Mouse (Mus musculus) liver, postnatal 0 days (tissue): ENCODE data around the gene Sema5a. TPM values are rescaled to one million over a fixed set of nuclear protein-coding genes. Genes with fewer than 3 reads are reported as not detected.
"Not testable (repeated sequence)": the region's sequence is repeated elsewhere in the genome, so short reads cannot be mapped to it uniquely, and the experiment has no call there.

Experiments used
- ATAC-seq: fragments of 200-750 bp; cut with Nextera tagmentation; 2 replicates; pipeline ENCODE4 v1.8.0; 2017; ENCODE audit warnings: mild to moderate bottlenecking, moderate library complexity
- DNase-seq: peaks from one replicate; pipeline ENCODE4 v3.0.0-alpha.2; 2016
- H3K27ac ChIP-seq: fragments of 300-500 bp; sonication (generic); 2 replicates; pipeline ENCODE4 v1.5.1; 2014; ENCODE audit warnings: antibody characterized with exemption, moderate library complexity, mild to moderate bottlenecking, low read depth
- H3K27me3 ChIP-seq: fragments of 300-500 bp; sonication (generic); 2 replicates; pipeline ENCODE4 v1.6.1; 2014; ENCODE audit warnings: low read length, control low read depth, mixed read lengths; ENCODE audit not compliant: insufficient read depth
- H3K36me3 ChIP-seq: fragments of 300-500 bp; sonication (generic); replicated peaks from 2 replicates; pipeline ENCODE4 v1.6.1; 2014; ENCODE audit warnings: mild to moderate bottlenecking, control low read depth, low read length, moderate library complexity, mixed read lengths; ENCODE audit not compliant: insufficient read depth
- H3K4me1 ChIP-seq: fragments of 300-500 bp; sonication (generic); 2 replicates; pipeline ENCODE4 v1.6.1; 2014; ENCODE audit warnings: antibody characterized with exemption, mild to moderate bottlenecking, control low read depth; ENCODE audit not compliant: insufficient read depth
- H3K4me2 ChIP-seq: fragments of 300-500 bp; sonication (generic); 2 replicates; pipeline ENCODE4 v1.6.1; 2014; ENCODE audit warnings: low read depth, mild to moderate bottlenecking, low read length, moderate library complexity, mixed read lengths
- H3K4me3 ChIP-seq: fragments of 300-500 bp; sonication (generic); 2 replicates; pipeline ENCODE4 v1.5.1; 2014; ENCODE audit warnings: low read depth, low read length
- H3K9ac ChIP-seq: fragments of 300-500 bp; sonication (generic); replicated peaks from 2 replicates; pipeline ENCODE4 v1.6.1; 2014; ENCODE audit warnings: mild to moderate bottlenecking, moderate library complexity
- H3K9me3 ChIP-seq: fragments of 300-500 bp; sonication (generic); 2 replicates; pipeline ENCODE4 v1.6.1; 2016; ENCODE audit warnings: mild to moderate bottlenecking, control low read depth, low read length, mixed read lengths
- CTCF ChIP-seq: sonication (generic); IDR thresholded peaks from 2 replicates; pipeline ENCODE4 v1.5.1; 2016; ENCODE audit warnings: antibody characterized with exemption, low read depth
- EP300 ChIP-seq: IDR thresholded peaks from 2 replicates; pipeline ENCODE4 v1.6.1; 2016; ENCODE audit warnings: antibody characterized with exemption, low read depth, mild to moderate bottlenecking
- WGBS: fragments of 180-500 bp; shearing (Covaris S2); extraction: QIAGEN DNeasy Blood & Tissue Kit; methylation state at CpG from one replicate; pipeline ENCODE4 v1.1.7; 2014; ENCODE audit not compliant: insufficient replicate concordance; 5-methylcytosine and 5-hydroxymethylcytosine counted together
- polyA plus RNA-seq: library from polyadenylated mRNA; unstranded; fragments of >200 nt; fragmentation: Nextera tagmentation; extraction: Ambion mirVana; gene quantifications from 2 replicates; pipeline ENCODE4 v1.2.1, GENCODE M21; 2015

The Sema5a gene
- polyA plus RNA-seq, 1 experiment from 2014 or later: 0.36 TPM

- Histone ChIP-seq H3K9ac (no peak overlapping the region), H3K27ac (no peak overlapping the region), H3K4me2 (no peak overlapping the region), H3K4me1 (no peaks in the 10 kb centered on the region), H3K9me3 (no peaks in the 10 kb centered on the region), H3K27me3 (no peaks in the 10 kb centered on the region), H3K4me3 (no peak overlapping the region), H3K36me3 (no peaks in the 10 kb centered on the region)
- 71% methylated on average over 3 of the region's 3 CpGs for WGBS
- TF ChIP-seq CTCF: no peak
- TF ChIP-seq EP300: no peak
- no peak for ATAC-seq
- DNase-seq: no peak
Observed at GRCm38 (mm10) chr15:32225394-32225793, 19.2 kb upstream of the Sema5a start.

GRCm38 (mm10) chr15:32226381-32226780 lies 18.2 kb upstream of the Sema5a start:
- H3K36me3 ChIP-seq: no peaks in the 10 kb centered on the region
- H3K4me2 ChIP-seq: no peak overlapping the region
- H3K9ac ChIP-seq: no peak overlapping the region
- H3K4me1 ChIP-seq: no peaks in the 10 kb centered on the region
- TF ChIP-seq CTCF (no peak), EP300 (no peak)
- ATAC-seq (no peak), DNase-seq (no peak)
- 60% methylated on average over 6 of the region's 6 CpGs for WGBS
- H3K27ac ChIP-seq: no peak overlapping the region
- no peaks in the 10 kb centered on the region for H3K9me3 ChIP-seq
- no peak overlapping the region for H3K4me3 ChIP-seq
- no peaks in the 10 kb centered on the region for H3K27me3 ChIP-seq

- Histone ChIP-seq H3K27me3 (no peaks in the 10 kb centered on the region), H3K27ac (no peak overlapping the region), H3K4me3 (no peak overlapping the region), H3K36me3 (no peaks in the 10 kb centered on the region), H3K9ac (no peak overlapping the region), H3K4me1 (no peaks in the 10 kb centered on the region), H3K4me2 (no peak overlapping the region), H3K9me3 (no peaks in the 10 kb centered on the region)
- ATAC-seq (no peak), DNase-seq (no peak)
- 65% methylated on average over 7 of the region's 7 CpGs for WGBS
- no peak for TF ChIP-seq EP300
- no peak for TF ChIP-seq CTCF
Observed at GRCm38 (mm10) chr15:32226888-32227395, 17.7 kb upstream of the Sema5a start.

- Histone ChIP-seq H3K4me1 (no peaks in the 10 kb centered on the region), H3K9ac (no peak overlapping the region), H3K36me3 (no peaks in the 10 kb centered on the region), H3K27me3 (no peaks in the 10 kb centered on the region), H3K4me2 (no peak overlapping the region), H3K9me3 (no peaks in the 10 kb centered on the region), H3K4me3 (no peak overlapping the region), H3K27ac (no peak overlapping the region)
- 62% methylated on average over 2 of the region's 2 CpGs for WGBS
- DNase-seq (no peak), ATAC-seq (no peak)
- TF ChIP-seq CTCF: no peak
- no peak for TF ChIP-seq EP300
Observed at GRCm38 (mm10) chr15:32230066-32230465, 14.5 kb upstream of the Sema5a start.

GRCm38 (mm10) chr15:32232189-32232588 lies 12.4 kb upstream of the Sema5a start:
- ATAC-seq (no peak), DNase-seq (no peak)
- Histone ChIP-seq H3K4me3 (no peak overlapping the region), H3K9me3 (no peaks in the 10 kb centered on the region), H3K36me3 (no peaks in the 10 kb centered on the region), H3K27ac (no peak overlapping the region), H3K9ac (no peak overlapping the region), H3K4me1 (no peaks in the 10 kb centered on the region), H3K4me2 (no peak overlapping the region), H3K27me3 (no peaks in the 10 kb centered on the region)
- WGBS: 82% methylated on average over 3 of the region's 3 CpGs
- TF ChIP-seq EP300: no peak
- TF ChIP-seq CTCF: no peak

GRCm38 (mm10) chr15:32232666-32233141 lies 11.9 kb upstream of the Sema5a start:
- not testable (repeated sequence) for DNase-seq
- WGBS: 21% methylated on average over 8 of the region's 8 CpGs
- ATAC-seq: peak; percentile 74

GRCm38 (mm10) chr15:32233451-32233850 lies 11.2 kb upstream of the Sema5a start:
- H3K9me3 ChIP-seq: no peaks in the 10 kb centered on the region
- TF ChIP-seq EP300: no peak
- TF ChIP-seq CTCF: no peak
- H3K4me2 ChIP-seq: no peak overlapping the region
- H3K4me3 ChIP-seq: no peak overlapping the region
- H3K27me3 ChIP-seq: no peaks in the 10 kb centered on the region
- no peak overlapping the region for H3K27ac ChIP-seq
- DNase-seq (no peak), ATAC-seq (no peak)
- 90% methylated on average over 1 of the region's 1 CpGs for WGBS
- H3K36me3 ChIP-seq: no peaks in the 10 kb centered on the region
- H3K4me1 ChIP-seq: no peaks in the 10 kb centered on the region
- no peak overlapping the region for H3K9ac ChIP-seq

More at GRCm38 (mm10) chr15:32232666-32233141, 11.9 kb upstream of the Sema5a start:
- H3K4me2 ChIP-seq, H3K9ac ChIP-seq, H3K9me3 ChIP-seq, H3K4me1 ChIP-seq, H3K27me3 ChIP-seq, H3K36me3 ChIP-seq, H3K4me3 ChIP-seq, H3K27ac ChIP-seq: not testable (repeated sequence)
